Mouse (Mus musculus): ENCODE results near the gene Olfr66. TPM values are rescaled to one million over a fixed set of nuclear protein-coding genes. Genes with fewer than 3 reads are reported as not detected.

The Olfr66 gene
- not detected in 2 replicates for polyA plus RNA-seq (2012; rRNA removed)

DNA sequence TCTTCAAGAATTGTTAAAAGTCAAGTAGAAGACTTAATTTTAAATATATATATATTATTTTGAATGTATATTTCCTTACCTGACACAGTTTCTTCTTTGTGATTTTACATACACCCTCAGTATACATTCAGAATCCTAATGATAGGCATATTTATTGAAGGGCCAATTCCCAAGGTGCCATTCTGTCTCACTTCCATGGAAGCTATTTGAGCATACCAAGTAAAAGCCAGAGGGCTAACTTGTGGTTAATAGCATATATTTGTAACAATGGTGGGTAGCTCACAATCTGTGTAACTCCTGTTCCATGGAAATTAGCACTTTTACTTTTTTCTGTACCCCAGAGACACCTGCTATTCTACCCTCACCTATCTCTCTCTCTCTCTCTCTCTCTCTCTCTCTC, at the start of gene Olfr66:
Gene Olfr66 (minus strand): TSS at position 101 of the 400 bp plus-strand sequence.
- TF ChIP-seq CTCF (IDR thresholded peaks at IDR 0.05; ENCODE audit: extremely low read depth, insufficient read depth, low read length) (no peak), POLR2A (IDR thresholded peaks at IDR 0.05; ENCODE audit: extremely low read depth, insufficient read depth, low read length) (no peak)

DNA sequence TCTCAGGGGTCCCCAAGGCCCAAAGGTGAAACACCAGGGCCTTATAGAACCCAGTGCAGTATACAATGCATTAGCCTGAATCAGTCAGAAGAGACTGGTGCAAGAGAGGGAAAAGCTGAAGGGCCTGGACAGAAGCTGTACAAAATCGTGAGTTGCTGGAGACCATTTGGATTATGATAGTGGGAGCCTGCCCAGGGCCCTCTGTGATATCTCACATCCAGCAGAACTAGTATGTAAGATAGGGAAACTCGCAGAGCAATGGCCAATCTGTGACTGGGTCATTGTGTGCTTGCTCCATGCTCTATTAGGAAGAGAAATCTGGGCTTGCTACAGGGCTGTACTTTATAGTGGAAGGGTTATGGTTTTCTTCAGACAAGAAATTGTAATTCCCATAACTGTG, 48.2 kb upstream of the Olfr66 start, which contains the start of gene Olfr632:
Gene Olfr632 (plus strand): TSS at position 84 of the 400 bp plus-strand sequence.
- no peak for TF ChIP-seq CTCF (IDR thresholded peaks at IDR 0.05; ENCODE audit: extremely low read depth, insufficient read depth, low read length)
- TF ChIP-seq POLR2A (IDR thresholded peaks at IDR 0.05; ENCODE audit: extremely low read depth, insufficient read depth, low read length), result no peak
- H3K4me3 ChIP-seq (ENCODE audit: insufficient read depth, low read length), result no peak within 1 kb of the TSS
- H3K4me1 ChIP-seq (ENCODE audit: control insufficient read depth, insufficient read depth, low read length), result no peaks in the 10 kb centered on the region
- H3K27ac ChIP-seq (ENCODE audit: insufficient read depth, low read length), result no peak within 1 kb of the TSS

More for the DNA sequence above, at the start of gene Olfr66:
- Histone ChIP-seq H3K4me1 (ENCODE audit: control insufficient read depth, insufficient read depth, low read length) (no peaks in the 10 kb centered on the region), H3K4me3 (ENCODE audit: insufficient read depth, low read length) (no peak within 1 kb of the TSS), H3K27ac (ENCODE audit: insufficient read depth, low read length) (no peak within 1 kb of the TSS)

DNA sequence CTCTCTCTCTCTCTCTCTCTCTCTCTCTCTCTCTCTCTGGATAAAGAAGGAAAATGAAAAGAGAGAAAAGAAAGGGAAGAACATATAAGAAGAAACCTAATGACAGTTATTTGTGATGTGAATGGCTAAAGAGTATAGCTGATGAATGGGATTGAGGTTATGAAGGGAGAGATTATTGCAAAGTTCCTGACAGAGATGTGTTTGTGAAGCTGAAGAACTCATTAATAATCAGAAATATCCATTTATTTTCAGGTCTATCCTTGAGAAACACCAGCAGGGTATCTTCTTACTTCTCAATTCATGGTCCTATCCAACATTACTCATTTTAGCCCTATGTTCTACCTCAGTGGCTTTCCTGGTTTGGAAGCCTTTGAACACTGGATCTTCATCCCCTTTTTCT, 42.5 kb upstream of the Olfr66 start, which contains the start of gene Olfr631:
Gene Olfr631 (plus strand): TSS at position 301 of the 400 bp plus-strand sequence.
- no peak within 1 kb of the TSS for H3K27ac ChIP-seq (ENCODE audit: insufficient read depth, low read length)
- H3K4me3 ChIP-seq (ENCODE audit: insufficient read depth, low read length), result no peak within 1 kb of the TSS
- no peaks in the 10 kb centered on the region for H3K4me1 ChIP-seq (ENCODE audit: control insufficient read depth, insufficient read depth, low read length)
- TF ChIP-seq POLR2A (IDR thresholded peaks at IDR 0.05; ENCODE audit: extremely low read depth, insufficient read depth, low read length) (no peak), CTCF (IDR thresholded peaks at IDR 0.05; ENCODE audit: extremely low read depth, insufficient read depth, low read length) (no peak)

DNA sequence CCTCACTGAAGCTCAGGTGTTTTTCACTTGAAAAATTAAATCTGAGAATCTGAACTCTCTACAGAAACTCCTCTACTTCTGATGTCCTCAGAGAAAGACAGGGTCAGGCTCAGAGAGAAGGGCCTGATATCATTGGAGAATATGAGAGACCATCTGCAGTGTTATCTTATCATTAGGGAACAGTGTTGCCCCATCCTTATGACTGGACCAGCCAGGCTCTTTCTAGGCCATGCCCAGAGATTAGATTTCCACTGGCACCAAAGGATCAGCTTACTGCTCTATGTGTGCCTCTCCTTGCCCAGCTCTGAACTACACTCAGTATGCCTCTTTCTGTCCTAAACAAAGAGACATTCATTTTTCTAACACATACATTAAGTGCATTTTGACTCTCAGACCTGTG, 29.3 kb upstream of the Olfr66 start:
- Histone ChIP-seq H3K4me1 (ENCODE audit: control insufficient read depth, insufficient read depth, low read length) (no peaks in the 10 kb centered on the region), H3K4me3 (ENCODE audit: insufficient read depth, low read length) (no peak overlapping the region), H3K27ac (ENCODE audit: insufficient read depth, low read length) (no peak overlapping the region)
- TF ChIP-seq POLR2A (IDR thresholded peaks at IDR 0.05; ENCODE audit: extremely low read depth, insufficient read depth, low read length), result no peak
- no peak for TF ChIP-seq CTCF (IDR thresholded peaks at IDR 0.05; ENCODE audit: extremely low read depth, insufficient read depth, low read length)

DNA sequence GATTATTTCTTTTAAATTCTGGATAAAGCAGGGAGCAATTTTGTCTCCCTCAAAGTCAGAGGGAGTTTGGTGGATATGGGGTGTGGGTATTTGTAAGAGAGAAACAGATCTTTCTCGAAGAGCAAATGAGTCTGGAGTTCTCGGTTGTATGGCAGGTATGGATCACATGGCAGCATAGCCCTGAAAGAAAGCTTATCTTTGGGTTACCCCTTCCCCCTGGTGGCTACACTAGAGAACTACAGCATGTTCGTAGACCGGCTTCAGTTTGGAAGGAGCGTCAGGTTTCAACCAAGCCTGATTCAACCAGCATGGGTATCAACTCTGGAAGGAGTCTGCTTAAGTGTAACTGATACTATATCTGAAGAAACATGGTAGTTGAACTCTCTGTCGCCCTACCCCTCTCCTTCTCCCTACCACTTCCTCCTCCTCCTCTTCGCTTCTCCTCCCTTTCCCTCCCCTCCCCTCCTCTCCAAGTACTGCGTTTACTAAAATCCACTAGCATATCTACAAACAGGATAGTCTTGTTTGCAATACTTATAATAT, 27.0 kb upstream of the Olfr66 start:
- H3K4me1 ChIP-seq (ENCODE audit: control insufficient read depth, insufficient read depth, low read length), result no peaks in the 10 kb centered on the region
- TF ChIP-seq POLR2A (IDR thresholded peaks at IDR 0.05; ENCODE audit: extremely low read depth, insufficient read depth, low read length) (no peak), CTCF (IDR thresholded peaks at IDR 0.05; ENCODE audit: extremely low read depth, insufficient read depth, low read length) (no peak)
- no peak overlapping the region for H3K4me3 ChIP-seq (ENCODE audit: insufficient read depth, low read length)
- no peak overlapping the region for H3K27ac ChIP-seq (ENCODE audit: insufficient read depth, low read length)

DNA sequence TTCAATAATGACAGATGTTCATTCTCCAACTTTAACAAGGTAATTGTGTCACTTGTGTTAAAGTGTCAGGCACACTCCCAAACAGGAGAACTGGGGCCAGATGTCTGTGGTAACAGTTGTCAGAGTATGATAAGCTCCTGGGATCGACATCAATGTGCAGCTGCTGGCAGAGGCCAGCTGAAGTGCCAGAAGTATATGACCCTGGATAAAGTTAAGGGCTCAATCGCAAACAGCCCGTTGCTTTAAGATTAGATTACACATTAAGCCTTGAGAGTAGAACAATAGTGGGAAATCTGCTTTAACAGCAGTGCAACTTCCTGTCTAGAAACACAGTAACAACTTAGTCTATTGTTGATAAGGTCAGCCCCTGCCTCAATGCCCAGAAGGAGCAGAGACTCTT, 24.0 kb upstream of the Olfr66 start:
- H3K27ac ChIP-seq (ENCODE audit: insufficient read depth, low read length), result no peak overlapping the region
- no peaks in the 10 kb centered on the region for H3K4me1 ChIP-seq (ENCODE audit: control insufficient read depth, insufficient read depth, low read length)
- TF ChIP-seq CTCF (IDR thresholded peaks at IDR 0.05; ENCODE audit: extremely low read depth, insufficient read depth, low read length) (no peak), POLR2A (IDR thresholded peaks at IDR 0.05; ENCODE audit: extremely low read depth, insufficient read depth, low read length) (no peak)
- no peak overlapping the region for H3K4me3 ChIP-seq (ENCODE audit: insufficient read depth, low read length)

DNA sequence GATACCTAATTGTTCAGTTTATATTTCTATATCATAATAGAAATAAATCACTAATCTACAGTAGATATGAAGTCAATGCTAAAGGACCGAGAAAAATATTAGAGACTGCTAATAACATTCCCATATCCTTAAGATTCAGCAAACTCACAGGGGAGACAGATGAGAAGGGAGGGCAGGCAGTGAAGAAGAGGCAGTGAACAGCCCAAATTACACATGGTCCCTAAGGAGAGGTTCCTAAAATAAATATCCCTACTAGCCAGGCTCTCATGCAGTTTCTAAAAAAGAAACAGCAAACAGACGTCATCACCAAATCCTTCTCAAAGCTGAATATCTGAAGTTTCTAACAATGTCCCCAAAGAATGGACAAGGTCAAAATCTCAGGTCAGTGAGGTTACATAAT, 17.1 kb upstream of the Olfr66 start, which contains the start of gene Olfr65:
Gene Olfr65 (plus strand): TSS at position 301 of the 400 bp plus-strand sequence.
- TF ChIP-seq CTCF (IDR thresholded peaks at IDR 0.05; ENCODE audit: extremely low read depth, insufficient read depth, low read length) (no peak), POLR2A (IDR thresholded peaks at IDR 0.05; ENCODE audit: extremely low read depth, insufficient read depth, low read length) (no peak)
- Histone ChIP-seq H3K27ac (ENCODE audit: insufficient read depth, low read length) (no peak within 1 kb of the TSS), H3K4me1 (ENCODE audit: control insufficient read depth, insufficient read depth, low read length) (no peaks in the 10 kb centered on the region), H3K4me3 (ENCODE audit: insufficient read depth, low read length) (no peak within 1 kb of the TSS)

DNA sequence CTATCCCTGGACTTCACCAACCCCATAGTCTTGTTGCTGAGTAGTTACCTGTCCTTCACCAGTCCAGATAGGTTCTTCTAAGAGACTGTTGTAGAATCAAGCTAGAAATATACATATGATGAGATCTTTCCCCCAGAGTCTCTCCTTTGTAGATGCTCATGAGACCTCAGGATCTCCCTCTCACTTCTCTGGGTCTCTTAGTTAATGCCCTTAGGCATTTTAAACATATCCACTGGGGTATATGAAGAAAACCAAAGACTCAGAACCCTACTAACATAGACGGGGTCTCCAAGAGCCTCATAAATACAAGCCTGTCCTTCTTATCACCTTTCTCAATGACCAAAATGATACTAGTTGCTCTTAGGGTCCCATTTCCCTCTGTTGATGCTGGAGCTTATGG, 8.3 kb upstream of the Olfr66 start, which contains the start of gene Olfr64:
Gene Olfr64 (minus strand): TSS at position 101 of the 400 bp plus-strand sequence.
- Histone ChIP-seq H3K4me3 (ENCODE audit: insufficient read depth, low read length) (no peak within 1 kb of the TSS), H3K27ac (ENCODE audit: insufficient read depth, low read length) (no peak within 1 kb of the TSS), H3K4me1 (ENCODE audit: control insufficient read depth, insufficient read depth, low read length) (no peaks in the 10 kb centered on the region)
- TF ChIP-seq POLR2A (IDR thresholded peaks at IDR 0.05; ENCODE audit: extremely low read depth, insufficient read depth, low read length) (no peak), CTCF (IDR thresholded peaks at IDR 0.05; ENCODE audit: extremely low read depth, insufficient read depth, low read length) (no peak)

DNA sequence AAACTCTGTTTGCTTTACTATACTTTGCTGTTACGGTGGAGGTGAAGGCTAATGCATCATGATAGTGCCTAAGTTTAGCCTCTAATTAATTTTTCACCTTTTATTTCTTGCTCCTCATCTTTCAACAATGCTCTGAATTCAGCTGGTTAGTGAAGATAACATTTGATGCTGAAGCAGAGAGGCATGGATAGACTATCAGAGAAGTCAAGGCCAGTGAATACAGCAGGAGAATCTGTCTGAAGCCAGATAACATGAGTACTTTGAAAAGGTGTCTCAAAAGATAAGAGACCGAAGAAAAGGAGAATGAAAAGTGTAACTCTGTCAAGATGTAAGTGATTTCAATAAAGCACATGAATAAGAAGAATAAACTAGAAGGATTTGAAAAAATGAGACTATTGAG, 9.0 kb downstream of the Olfr66 start:
- Histone ChIP-seq H3K4me1 (ENCODE audit: control insufficient read depth, insufficient read depth, low read length) (no peaks in the 10 kb centered on the region), H3K27ac (ENCODE audit: insufficient read depth, low read length) (no peak overlapping the region), H3K4me3 (ENCODE audit: insufficient read depth, low read length) (no peak overlapping the region)
- TF ChIP-seq POLR2A (IDR thresholded peaks at IDR 0.05; ENCODE audit: extremely low read depth, insufficient read depth, low read length) (no peak), CTCF (IDR thresholded peaks at IDR 0.05; ENCODE audit: extremely low read depth, insufficient read depth, low read length) (no peak)

DNA sequence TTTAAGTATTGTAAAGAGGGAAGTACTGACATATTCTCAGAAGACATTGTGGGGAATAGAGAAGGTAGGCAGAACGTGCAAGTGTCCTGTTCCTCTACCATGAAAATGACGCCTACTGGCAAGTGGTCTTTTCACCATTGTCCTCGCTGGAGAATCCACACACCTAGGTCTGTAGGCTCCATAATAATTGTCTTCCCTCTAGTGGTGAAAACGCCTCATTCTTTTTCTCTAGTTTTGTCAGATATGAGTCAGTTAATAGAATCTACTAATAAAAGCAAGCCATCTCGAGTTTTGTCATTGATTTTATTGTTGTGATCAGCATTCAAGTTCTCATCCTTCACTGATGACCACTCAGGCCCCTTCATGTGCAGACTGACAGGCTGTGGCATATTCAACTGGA, 11.6 kb downstream of the Olfr66 start:
- TF ChIP-seq CTCF (IDR thresholded peaks at IDR 0.05; ENCODE audit: extremely low read depth, insufficient read depth, low read length) (0 out of 2 replicates have a peak, but pooled peaks have one; percentile 1), POLR2A (IDR thresholded peaks at IDR 0.05; ENCODE audit: extremely low read depth, insufficient read depth, low read length) (no peak)
- Histone ChIP-seq H3K4me1 (ENCODE audit: control insufficient read depth, insufficient read depth, low read length) (no peaks in the 10 kb centered on the region), H3K27ac (ENCODE audit: insufficient read depth, low read length) (no peak overlapping the region), H3K4me3 (ENCODE audit: insufficient read depth, low read length) (no peak overlapping the region)
